In the genomic region with DNA sequence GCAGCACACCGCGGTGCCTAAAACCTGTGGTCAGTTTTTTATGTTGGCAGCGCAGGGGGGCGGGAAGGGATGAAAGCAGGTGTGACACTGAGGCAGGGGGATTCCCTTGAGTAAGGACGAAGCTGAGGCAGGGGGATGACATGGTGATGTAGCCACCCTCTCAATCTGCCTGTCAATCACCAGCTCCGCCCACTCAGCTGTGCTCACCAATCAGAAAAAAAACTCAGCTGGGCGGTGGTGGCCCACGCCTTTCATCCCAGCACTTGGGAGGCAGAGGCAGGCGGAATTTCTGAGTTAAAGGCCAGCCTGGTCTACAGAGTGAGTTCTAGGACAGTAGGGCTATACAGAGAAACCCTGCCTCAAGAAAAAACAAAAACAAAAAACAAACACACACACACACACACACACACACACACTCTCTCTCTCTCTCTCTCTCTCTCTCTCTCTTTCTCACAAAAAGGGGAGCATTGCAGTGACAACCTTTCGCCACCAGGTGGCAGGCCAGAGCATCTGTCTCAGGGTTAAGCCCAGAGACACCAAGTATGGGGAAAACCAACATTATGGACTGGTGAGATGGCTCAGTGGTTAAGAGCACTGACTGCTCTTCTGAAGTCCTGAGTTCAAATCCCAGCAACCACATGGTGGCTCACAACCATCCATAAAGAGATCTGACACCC, we compare ENCODE assay signal across 8 mouse cellular contexts. TPM values are rescaled to one million over a fixed set of nuclear protein-coding genes. Genes with fewer than 3 reads are reported as not detected.
DNase-seq lines count a peak whose midpoint lies in the region; ATAC-seq and TF ChIP-seq lines count a peak whose summit lies in the region.
"Not testable (repeated sequence)": the region's sequence is repeated elsewhere in the genome, so short reads cannot be mapped to it uniquely, and the experiment has no call there.

No protein-coding gene starts in this region.

- H3K4me3 ChIP-seq in kidney, postnatal 0 days (replicated peaks; ENCODE audit: low read depth, low read length); liver, adult 2 months (ENCODE audit: insufficient read depth, low read depth, low read length): not testable (repeated sequence)

- H3K27me3 ChIP-seq in kidney, postnatal 0 days (ENCODE audit: insufficient read depth, low read length); liver, adult 2 months (ENCODE audit: control insufficient read depth, insufficient read depth, low read length): not testable (repeated sequence)

- H3K79me2 ChIP-seq in liver, adult 2 months (ENCODE audit: control insufficient read depth, insufficient read depth, low read length) = not testable (repeated sequence)

- TF ChIP-seq POLR2A in liver, adult 2 months (IDR thresholded peaks at IDR 0.05; ENCODE audit: extremely low read depth, insufficient read depth, low read length) = not testable (repeated sequence)

- not testable (repeated sequence) for H3K36me3 ChIP-seq in kidney, postnatal 0 days (ENCODE audit: insufficient read depth, low read length); liver, adult 2 months (ENCODE audit: control insufficient read depth, insufficient read depth, low read length)

- WGBS in kidney, postnatal 0 days = 79% methylated on average over 10 of the region's 10 CpGs
- 77% methylated on average over 10 of the region's 10 CpGs for WGBS in liver, adult 2 months

- not testable (repeated sequence) for H3K4me2 ChIP-seq in kidney, postnatal 0 days (ENCODE audit: low read length)

- not testable (repeated sequence) for H3K27ac ChIP-seq in kidney, postnatal 0 days; liver, adult 2 months (replicated peaks; ENCODE audit: insufficient read depth, low read depth, low read length)

- H3K9ac ChIP-seq in kidney, postnatal 0 days (ENCODE audit: low read depth, low read length); liver, adult 2 months (ENCODE audit: low read depth, low read length): not testable (repeated sequence)

- H3K4me1 ChIP-seq in kidney, postnatal 0 days (replicated peaks; ENCODE audit: insufficient read depth, low read length); liver, adult 2 months (ENCODE audit: control insufficient read depth, insufficient read depth, low read length): not testable (repeated sequence)

- H3K9me3 ChIP-seq in kidney, postnatal 0 days (replicated peaks; ENCODE audit: low read length) = not testable (repeated sequence)

- ATAC-seq in kidney, postnatal 0 days (replicated peaks; ENCODE audit: low FRiP score, low read depth) = not testable (repeated sequence)

- DNase-seq in B cell, adult 2 months = peak; percentile 94
- DNase-seq in adrenal gland, postnatal 10 days = peak; percentile 88
- DNase-seq in embryo, embryonic 10.5 days (ENCODE audit: low spot score) = peak; percentile 84
- DNase-seq in gastrocnemius, postnatal 4 days (ENCODE audit: low spot score in 2 of 2) = peak; percentile 52 to 71
- peak; percentile 57 for DNase-seq in kidney, postnatal 0 days (ENCODE audit: low spot score)
- peak; percentile 63 for DNase-seq in liver, adult 2 months (ENCODE audit: extremely low read depth, low read depth, low spot score)
- DNase-seq in naive thymus-derived CD4-positive, alpha-beta T cell, adult 2 months (ENCODE audit: low read depth) = peak; percentile 95
- DNase-seq in spleen, postnatal 36 days (ENCODE audit: low spot score in 2 of 2) = peak; percentile 77 to 83

- TF ChIP-seq CTCF in kidney, postnatal 0 days (IDR thresholded peaks at IDR 0.05; ENCODE audit: low read depth) = peak; percentile 86
- TF ChIP-seq CTCF in liver, adult 2 months (IDR thresholded peaks at IDR 0.05; ENCODE audit: low read depth, low read length) = peak; percentile 78

RNA-seq across cellular contexts. Expression of gene Pum2, which starts 35.4 kb away (rescaled TPM):
- 100 to 1,000 TPM; 131 to 150 TPM for total RNA-seq in adrenal gland, postnatal 10 days (2021)
- 10 to 100 TPM; 92.8 to 94.9 TPM for total RNA-seq in gastrocnemius, postnatal 4 days (2021)
- 35.5 and 39.5 TPM in 2 replicates for polyA plus RNA-seq in kidney, postnatal 0 days (2015; fragmentation: Nextera tagmentation; extraction: Ambion mirVana)
- 43.0 and 59.5 TPM in 2 replicates for total RNA-seq in liver, adult 2 months (2014; rRNA removed)
- polyA plus RNA-seq in liver, adult 2 months (2012; rRNA removed) = 16.0 and 18.0 TPM in 2 replicates

RNA-seq across cellular contexts. Expression of gene Slc7a15, which starts 39.7 kb away (rescaled TPM):
- under 1 TPM in 1 of 2 experiments, not detected in 1; 0.24 TPM for total RNA-seq in adrenal gland, postnatal 10 days (2021)
- total RNA-seq in gastrocnemius, postnatal 4 days (2021) = not detected
- 0.05 TPM in 1 of 2 replicates, not detected in the other for polyA plus RNA-seq in kidney, postnatal 0 days (2015; fragmentation: Nextera tagmentation; extraction: Ambion mirVana)
- not detected in 2 replicates for total RNA-seq in liver, adult 2 months (2014; rRNA removed)
- polyA plus RNA-seq in liver, adult 2 months (2012; rRNA removed) = 0.12 TPM in 1 of 2 replicates, not detected in the other
